Mouse (Mus musculus): ENCODE data around the gene Tmod4. TPM values are rescaled to one million over a fixed set of nuclear protein-coding genes. Genes with fewer than 3 reads are reported as not detected.
"Not testable (repeated sequence)": the region's sequence is repeated elsewhere in the genome, so short reads cannot be mapped to it uniquely, and the experiment has no call there.

The Tmod4 gene
- polyA plus RNA-seq, 1 experiment from 2014 or later, result 1.7 TPM

GRCm38 (mm10) chr3:95124972-95125371, 696 bp downstream of the Tmod4 start:
- WGBS, result 28% methylated on average over 5 of the region's 5 CpGs
- no peak overlapping the region for H3K27ac ChIP-seq
- H3K9ac ChIP-seq, result no peak overlapping the region
- ATAC-seq (replicated peaks), result no peak
- H3K36me3 ChIP-seq (replicated peaks), result peaks cover 29% of the 10 kb centered on the region
- no peak overlapping the region for H3K4me2 ChIP-seq
- no peak overlapping the region for H3K4me3 ChIP-seq
- H3K4me1 ChIP-seq, result no peaks in the 10 kb centered on the region
- H3K27me3 ChIP-seq (replicated peaks), result no peaks in the 10 kb centered on the region
- no peaks in the 10 kb centered on the region for H3K9me3 ChIP-seq

- no peak for ATAC-seq (replicated peaks)
- 51% methylated on average over 6 of the region's 6 CpGs for WGBS
- H3K4me3 ChIP-seq, result no peak overlapping the region
- H3K27ac ChIP-seq, result no peak overlapping the region
- H3K4me2 ChIP-seq, result no peak overlapping the region
- H3K9ac ChIP-seq, result no peak overlapping the region
- peaks cover 4% of the 10 kb centered on the region; the same call in 1 of the 2 replicates for H3K36me3 ChIP-seq (replicated peaks)
- peaks cover 7% of the 10 kb centered on the region for H3K4me1 ChIP-seq
- no peaks in the 10 kb centered on the region for H3K9me3 ChIP-seq
- no peaks in the 10 kb centered on the region for H3K27me3 ChIP-seq (replicated peaks)
Measured at GRCm38 (mm10) chr3:95129226-95129651, 5.0 kb downstream of the Tmod4 start.

- Histone ChIP-seq H3K9me3 (no peaks in the 10 kb centered on the region), H3K36me3 (replicated peaks) (peaks cover 4% of the 10 kb centered on the region; the same call in 1 of the 2 replicates), H3K4me3 (no peak overlapping the region), H3K4me1 (peaks cover 10% of the 10 kb centered on the region), H3K27ac (no peak overlapping the region), H3K27me3 (replicated peaks) (no peaks in the 10 kb centered on the region), H3K4me2 (no peak overlapping the region), H3K9ac (no peak overlapping the region)
- 95% methylated on average over 5 of the region's 5 CpGs for WGBS
- ATAC-seq (replicated peaks), result no peak
Measured at GRCm38 (mm10) chr3:95130081-95130480, 5.8 kb downstream of the Tmod4 start.

- H3K36me3 ChIP-seq (replicated peaks); H3K4me2 ChIP-seq; H3K9ac ChIP-seq; ATAC-seq (replicated peaks); H3K27me3 ChIP-seq (replicated peaks); H3K9me3 ChIP-seq; H3K27ac ChIP-seq: not testable (repeated sequence)
- 90% methylated on average over 2 of the region's 2 CpGs for WGBS
- Histone ChIP-seq H3K4me3 (peak overlapping the region; percentile 69; the same call in 1 of the 2 replicates), H3K4me1 (peaks cover 28% of the 10 kb centered on the region)
Measured at GRCm38 (mm10) chr3:95132389-95132788, 8.1 kb downstream of the Tmod4 start.

- H3K4me2 ChIP-seq, result peak overlapping the region; percentile 87
Measured at GRCm38 (mm10) chr3:95133176-95133575, 8.9 kb downstream of the Tmod4 start.

GRCm38 (mm10) chr3:95133680-95134101, 9.4 kb downstream of the Tmod4 start, which contains the start of the genes Scnm1 and Lysmd1:
Gene Scnm1, minus strand, starts transcription at chr3:95134011.
Gene Lysmd1, plus strand, starts transcription at chr3:95134088.
- peak within 1 kb of the TSS; percentile 69 for H3K4me3 ChIP-seq
- peaks cover 28% of the 10 kb centered on the region for H3K4me1 ChIP-seq
- peak within 1 kb of the TSS; percentile 83 for H3K27ac ChIP-seq
- peak within 1 kb of the TSS; percentile 87 for H3K4me2 ChIP-seq
- peak; percentile 94 for ATAC-seq (replicated peaks)
- H3K9ac ChIP-seq, result peak within 1 kb of the TSS; percentile 63
- H3K9me3 ChIP-seq, result no peaks in the 10 kb centered on the region
- peaks cover 4% of the 10 kb centered on the region; the same call in 1 of the 2 replicates for H3K36me3 ChIP-seq (replicated peaks)
- H3K27me3 ChIP-seq (replicated peaks), result no peaks in the 10 kb centered on the region
- WGBS, result under 1% methylated on average over 20 of the region's 20 CpGs

More at GRCm38 (mm10) chr3:95133176-95133575, 8.9 kb downstream of the Tmod4 start:
- Histone ChIP-seq H3K36me3 (replicated peaks) (peaks cover 4% of the 10 kb centered on the region; the same call in 1 of the 2 replicates), H3K27me3 (replicated peaks) (no peaks in the 10 kb centered on the region), H3K9me3 (no peaks in the 10 kb centered on the region), H3K4me1 (peaks cover 28% of the 10 kb centered on the region), H3K27ac (peak overlapping the region; percentile 83), H3K9ac (peak overlapping the region; percentile 63), H3K4me3 (peak overlapping the region; percentile 69)
- peak; percentile 24 for ATAC-seq (replicated peaks)
- WGBS, result 56% methylated on average over 11 of the region's 11 CpGs

- peak overlapping the region; percentile 69 for H3K4me3 ChIP-seq
- not testable (repeated sequence) for H3K36me3 ChIP-seq (replicated peaks); H3K27ac ChIP-seq; H3K27me3 ChIP-seq (replicated peaks); H3K9ac ChIP-seq; H3K4me2 ChIP-seq; H3K9me3 ChIP-seq
- ATAC-seq (replicated peaks), result peak; percentile 76
- H3K4me1 ChIP-seq, result peaks cover 28% of the 10 kb centered on the region
- WGBS, result no CpG with 5 or more reads among the region's 12 CpGs
Measured at GRCm38 (mm10) chr3:95134133-95134532, 9.9 kb downstream of the Tmod4 start.

- Histone ChIP-seq H3K9ac (peak overlapping the region; percentile 32), H3K27ac (no peak overlapping the region), H3K36me3 (replicated peaks) (0 out of 2 replicates have a peak, but pooled peaks cover 2% of the 10 kb centered on the region), H3K4me1 (peaks cover 28% of the 10 kb centered on the region), H3K4me2 (peak overlapping the region; percentile 57), H3K4me3 (peak overlapping the region; percentile 34), H3K9me3 (no peaks in the 10 kb centered on the region), H3K27me3 (replicated peaks) (no peaks in the 10 kb centered on the region)
- no peak for ATAC-seq (replicated peaks)
- WGBS, result 31% methylated on average over 6 of the region's 6 CpGs
Measured at GRCm38 (mm10) chr3:95135023-95135422, 10.7 kb downstream of the Tmod4 start.

GRCm38 (mm10) chr3:95135433-95136052, 11.3 kb downstream of the Tmod4 start:
- H3K4me1 ChIP-seq, result peaks cover 28% of the 10 kb centered on the region
- WGBS, result 90% methylated on average over 7 of the region's 7 CpGs
- no peak for ATAC-seq (replicated peaks)
- peak overlapping the region; percentile 57 for H3K4me2 ChIP-seq
- H3K9ac ChIP-seq, result no peak overlapping the region
- no peak overlapping the region for H3K27ac ChIP-seq
- no peaks in the 10 kb centered on the region for H3K27me3 ChIP-seq (replicated peaks)
- H3K36me3 ChIP-seq (replicated peaks), result peaks cover 5% of the 10 kb centered on the region; the same call in 1 of the 2 replicates
- H3K4me3 ChIP-seq, result peak overlapping the region; percentile 34
- no peaks in the 10 kb centered on the region for H3K9me3 ChIP-seq

- peaks cover 5% of the 10 kb centered on the region; the same call in 1 of the 2 replicates for H3K36me3 ChIP-seq (replicated peaks)
- no peak overlapping the region for H3K4me3 ChIP-seq
- no peak for ATAC-seq (replicated peaks)
- peaks cover 28% of the 10 kb centered on the region for H3K4me1 ChIP-seq
- no peaks in the 10 kb centered on the region for H3K27me3 ChIP-seq (replicated peaks)
- no peak overlapping the region for H3K9ac ChIP-seq
- H3K9me3 ChIP-seq, result no peaks in the 10 kb centered on the region
- no peak overlapping the region for H3K4me2 ChIP-seq
- no peak overlapping the region for H3K27ac ChIP-seq
- WGBS, result 93% methylated on average over 3 of the region's 3 CpGs
Measured at GRCm38 (mm10) chr3:95136336-95136735, 12.1 kb downstream of the Tmod4 start.

GRCm38 (mm10) chr3:95139586-95140288, 15.5 kb downstream of the Tmod4 start:
- Histone ChIP-seq H3K9me3 (no peaks in the 10 kb centered on the region), H3K4me3 (no peak overlapping the region), H3K9ac (no peak overlapping the region), H3K27ac (no peak overlapping the region), H3K27me3 (replicated peaks) (no peaks in the 10 kb centered on the region), H3K4me1 (peaks cover 22% of the 10 kb centered on the region), H3K4me2 (no peak overlapping the region), H3K36me3 (replicated peaks) (peaks cover 5% of the 10 kb centered on the region; the same call in 1 of the 2 replicates)
- ATAC-seq (replicated peaks), result no peak
- 74% methylated on average over 25 of the region's 25 CpGs for WGBS

GRCm38 (mm10) chr3:95140289-95140595, 16.0 kb downstream of the Tmod4 start:
- WGBS, result 62% methylated on average over 18 of the region's 18 CpGs

More at GRCm38 (mm10) chr3:95140289-95140595, 16.0 kb downstream of the Tmod4 start:
- peaks cover 5% of the 10 kb centered on the region; the same call in 1 of the 2 replicates for H3K36me3 ChIP-seq (replicated peaks)
- no peak overlapping the region for H3K4me3 ChIP-seq
- no peaks in the 10 kb centered on the region for H3K27me3 ChIP-seq (replicated peaks)
- no peak for ATAC-seq (replicated peaks)
- H3K4me1 ChIP-seq, result peaks cover 17% of the 10 kb centered on the region
- no peaks in the 10 kb centered on the region for H3K9me3 ChIP-seq
- no peak overlapping the region for H3K27ac ChIP-seq
- H3K9ac ChIP-seq, result no peak overlapping the region
- no peak overlapping the region for H3K4me2 ChIP-seq

All from midbrain, embryonic 15.5 days (tissue).